Mouse (Mus musculus) frontal cortex, postnatal 14 days (tissue): Measurements from ENCODE around the gene Abcb1a.
"Not testable (repeated sequence)": the region's sequence is repeated elsewhere in the genome, so short reads cannot be mapped to it uniquely, and the experiment has no call there.

Source experiments
- DNase-seq, 2 experiments: peaks; one replicate each; pipeline ENCODE4 v3.0.0; 2022; ENCODE audit warnings: low spot score in 2 of 2

The Abcb1a gene

GRCm38 (mm10) chr5:8727760-8728159 lies 67.9 kb downstream of the Abcb1a start:
- DNase-seq = no peak

GRCm38 (mm10) chr5:8732639-8733038 lies 72.8 kb downstream of the Abcb1a start:
- no peak for DNase-seq

GRCm38 (mm10) chr5:8733307-8733706 lies 73.4 kb downstream of the Abcb1a start:
- not testable (repeated sequence) for DNase-seq

GRCm38 (mm10) chr5:8736389-8736788 lies 76.5 kb downstream of the Abcb1a start:
- no peak for DNase-seq

GRCm38 (mm10) chr5:8737062-8737461 lies 77.2 kb downstream of the Abcb1a start:
- DNase-seq = no peak

- DNase-seq = not testable (repeated sequence)
Measured at GRCm38 (mm10) chr5:8747244-8747643, 87.4 kb downstream of the Abcb1a start.

GRCm38 (mm10) chr5:8772866-8773265 lies 113.0 kb downstream of the Abcb1a start:
- DNase-seq = no peak

- DNase-seq = no peak
Measured at GRCm38 (mm10) chr5:8778311-8778710, 118.4 kb downstream of the Abcb1a start.

- no peak for DNase-seq
Measured at GRCm38 (mm10) chr5:8778751-8779150, 118.9 kb downstream of the Abcb1a start.

- DNase-seq = no peak
Measured at GRCm38 (mm10) chr5:8792281-8792680, 132.4 kb downstream of the Abcb1a start.
